Mouse (Mus musculus) lung, embryonic 14.5 days (tissue): ENCODE data around the gene Nt5c1b. TPM values are rescaled to one million over a fixed set of nuclear protein-coding genes. Genes with fewer than 3 reads are reported as not detected.

Experiments
- ATAC-seq: fragments of 200-750 bp; cut with Nextera tagmentation; 2 replicates; pipeline ENCODE4 v1.8.0; 2017; ENCODE audit warnings: mild to moderate bottlenecking, moderate TSS enrichment, moderate library complexity; ENCODE audit not compliant: insufficient read depth
- DNase-seq: peaks from one replicate; pipeline ENCODE4 v3.0.0-alpha.2; 2015
- H3K27ac ChIP-seq: fragments of 300-500 bp; sonication (generic); 2 replicates; pipeline ENCODE4 v1.5.1; 2014; ENCODE audit warnings: low read depth, mild to moderate bottlenecking, moderate library complexity
- H3K27me3 ChIP-seq: fragments of 300-500 bp; sonication (generic); 2 replicates; pipeline ENCODE4 v1.6.1; 2014; ENCODE audit warnings: low read length, control low read depth; ENCODE audit not compliant: insufficient read depth
- H3K36me3 ChIP-seq: fragments of 300-500 bp; sonication (generic); 2 replicates; pipeline ENCODE4 v1.6.1; 2014; ENCODE audit warnings: control low read depth; ENCODE audit not compliant: insufficient read depth
- H3K4me1 ChIP-seq: fragments of 300-500 bp; sonication (generic); 2 replicates; pipeline ENCODE4 v1.6.1; 2014; ENCODE audit warnings: antibody characterized with exemption, control low read depth; ENCODE audit not compliant: insufficient read depth
- H3K4me2 ChIP-seq: fragments of 300-500 bp; sonication (generic); 2 replicates; pipeline ENCODE4 v1.6.1; 2014; ENCODE audit warnings: mild to moderate bottlenecking
- H3K4me3 ChIP-seq: fragments of 300-500 bp; sonication (generic); 2 replicates; pipeline ENCODE4 v1.5.1; 2014; ENCODE audit warnings: low read depth, low read length
- H3K9ac ChIP-seq: fragments of 300-500 bp; sonication (generic); 2 replicates; pipeline ENCODE4 v1.6.1; 2014
- H3K9me3 ChIP-seq: fragments of 300-500 bp; sonication (generic); 2 replicates; pipeline ENCODE4 v1.6.1; 2016; ENCODE audit warnings: low read depth, low read length, control low read depth
- CTCF ChIP-seq: IDR thresholded peaks from 2 replicates; pipeline ENCODE4 v1.5.1; 2016; ENCODE audit warnings: antibody characterized with exemption, low read depth
- WGBS: fragments of 180-500 bp; shearing (Covaris S2); extraction: QIAGEN DNeasy Blood & Tissue Kit; methylation state at CpG from one replicate; pipeline ENCODE4 v1.1.7; 2014; 5-methylcytosine and 5-hydroxymethylcytosine counted together
- polyA plus RNA-seq: library from polyadenylated mRNA; unstranded; fragments of >200 nt; fragmentation: Nextera tagmentation; extraction: Ambion mirVana; gene quantifications from 2 replicates; pipeline ENCODE4 v1.2.1, GENCODE M21; 2014

Nt5c1b gene
- polyA plus RNA-seq = 0.13 TPM in 1 of 2 replicates, not detected in the other

- no peaks in the 10 kb centered on the region for H3K9me3 ChIP-seq
- no peak for DNase-seq
- H3K27me3 ChIP-seq = no peaks in the 10 kb centered on the region
- 78% methylated on average over 3 of the region's 3 CpGs for WGBS
- ATAC-seq = no peak
- no peaks in the 10 kb centered on the region for H3K36me3 ChIP-seq
- no peak within 1 kb of the TSS for H3K27ac ChIP-seq
- TF ChIP-seq CTCF = no peak
- no peak within 1 kb of the TSS for H3K4me2 ChIP-seq
- H3K4me3 ChIP-seq = no peak within 1 kb of the TSS
- H3K9ac ChIP-seq = no peak within 1 kb of the TSS
- H3K4me1 ChIP-seq = no peaks in the 10 kb centered on the region
Observed at GRCm38 (mm10) chr12:10369673-10370072, at the start of gene Nt5c1b. Gene Nt5c1b, plus strand, starts transcription at chr12:10369973.

- H3K27ac ChIP-seq = no peak overlapping the region
- H3K4me3 ChIP-seq = no peak overlapping the region
- ATAC-seq (no peak), DNase-seq (peak; percentile 49)
- H3K36me3 ChIP-seq = no peaks in the 10 kb centered on the region
- whole genome bisulfite sequencing = 37% methylated on average over 10 of the region's 10 CpGs
- TF ChIP-seq CTCF = no peak
- H3K27me3 ChIP-seq = no peaks in the 10 kb centered on the region
- no peaks in the 10 kb centered on the region for H3K9me3 ChIP-seq
- no peaks in the 10 kb centered on the region for H3K4me1 ChIP-seq
- H3K9ac ChIP-seq = no peak overlapping the region
- 0 out of 2 replicates have a peak overlapping the region, but pooled peaks have one; percentile 12 for H3K4me2 ChIP-seq
Observed at GRCm38 (mm10) chr12:10327651-10328050, 42.1 kb upstream of the Nt5c1b start.

DNA sequence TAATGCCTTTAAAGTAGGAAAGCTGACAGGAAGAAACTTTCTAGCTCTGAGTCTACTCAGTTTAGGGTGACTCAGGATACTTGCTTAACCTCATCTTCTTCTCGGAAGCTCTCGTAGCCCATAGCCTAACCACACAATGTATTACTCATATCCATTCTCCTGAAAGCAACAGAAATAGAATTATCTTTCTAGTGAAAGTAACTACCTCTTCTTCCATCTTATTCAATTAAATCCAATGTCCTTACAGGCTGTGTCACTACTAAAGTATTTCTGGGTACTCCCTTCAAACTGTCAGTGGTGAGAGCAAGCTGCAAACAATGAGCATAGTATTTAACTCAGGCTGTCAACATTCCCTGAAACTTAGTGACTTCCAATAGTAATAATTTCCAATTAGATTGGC lies 40.3 kb upstream of the Nt5c1b start:
- Histone ChIP-seq H3K27me3 (no peaks in the 10 kb centered on the region), H3K9ac (no peak overlapping the region), H3K27ac (no peak overlapping the region), H3K4me2 (no peak overlapping the region), H3K9me3 (no peaks in the 10 kb centered on the region), H3K4me1 (no peaks in the 10 kb centered on the region), H3K36me3 (no peaks in the 10 kb centered on the region), H3K4me3 (no peak overlapping the region)
- no peak for ATAC-seq
- TF ChIP-seq CTCF = no peak
- DNase-seq = no peak
- 96% methylated on average over 2 of the region's 2 CpGs for WGBS

DNA sequence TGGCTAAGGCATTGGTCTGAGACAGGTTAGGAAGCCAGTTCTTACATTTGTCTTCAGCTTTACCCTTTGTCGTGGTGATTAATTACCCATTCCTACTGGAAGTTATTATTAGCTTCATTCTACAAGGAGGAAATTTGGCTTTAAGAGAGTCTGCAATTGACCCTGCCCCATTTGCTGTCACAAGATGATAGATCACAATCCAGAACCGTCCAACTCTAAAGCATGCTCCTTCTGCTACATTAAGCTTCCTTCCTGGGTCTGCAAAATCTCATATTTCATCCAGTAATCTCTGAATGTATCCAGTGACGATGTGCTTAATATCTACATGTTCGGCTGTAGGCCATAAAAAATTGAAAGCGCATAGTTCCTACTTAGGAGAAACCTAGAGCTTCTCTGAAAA lies 29.2 kb upstream of the Nt5c1b start:
- Histone ChIP-seq H3K9ac (no peak overlapping the region), H3K27ac (no peak overlapping the region), H3K4me2 (no peak overlapping the region), H3K9me3 (no peaks in the 10 kb centered on the region), H3K4me1 (no peaks in the 10 kb centered on the region), H3K4me3 (no peak overlapping the region), H3K27me3 (no peaks in the 10 kb centered on the region), H3K36me3 (no peaks in the 10 kb centered on the region)
- WGBS = 40% methylated on average over 5 of the region's 5 CpGs
- DNase-seq (peak; percentile 13), ATAC-seq (no peak)
- no peak for TF ChIP-seq CTCF

- DNase-seq (peak; percentile 3), ATAC-seq (no peak)
- Histone ChIP-seq H3K4me3 (no peak overlapping the region), H3K9me3 (no peaks in the 10 kb centered on the region), H3K27me3 (no peaks in the 10 kb centered on the region), H3K9ac (no peak overlapping the region), H3K4me1 (no peaks in the 10 kb centered on the region), H3K27ac (no peak overlapping the region), H3K36me3 (no peaks in the 10 kb centered on the region), H3K4me2 (no peak overlapping the region)
- TF ChIP-seq CTCF = no peak
- 53% methylated on average over 3 of the region's 3 CpGs for WGBS
Observed at GRCm38 (mm10) chr12:10350706-10351105, 19.1 kb upstream of the Nt5c1b start.

DNA sequence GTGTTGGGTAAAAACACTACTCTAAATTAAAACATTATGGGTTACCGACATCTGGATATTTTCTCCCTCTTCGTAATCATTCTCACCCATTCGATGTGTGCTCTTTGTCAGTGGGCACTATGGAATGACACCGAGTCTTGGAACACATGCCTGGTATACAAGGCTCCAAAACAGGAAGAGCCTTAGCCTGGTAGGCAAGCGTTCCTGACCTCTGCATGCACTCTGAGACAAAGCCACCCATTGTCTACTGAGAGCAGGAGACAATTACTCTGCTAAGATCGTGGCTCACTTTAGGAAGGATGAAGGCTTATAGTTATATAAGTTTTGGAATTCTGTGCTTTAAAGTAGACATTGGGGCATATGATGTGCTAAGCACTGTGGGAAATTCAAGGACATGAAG lies 12.0 kb upstream of the Nt5c1b start:
- Histone ChIP-seq H3K9me3 (no peaks in the 10 kb centered on the region), H3K4me1 (no peaks in the 10 kb centered on the region), H3K9ac (no peak overlapping the region), H3K4me2 (no peak overlapping the region), H3K27me3 (no peaks in the 10 kb centered on the region), H3K4me3 (no peak overlapping the region), H3K36me3 (no peaks in the 10 kb centered on the region), H3K27ac (no peak overlapping the region)
- no peak for TF ChIP-seq CTCF
- 56% methylated on average over 6 of the region's 6 CpGs for WGBS
- ATAC-seq (no peak), DNase-seq (peak; percentile 4)

DNA sequence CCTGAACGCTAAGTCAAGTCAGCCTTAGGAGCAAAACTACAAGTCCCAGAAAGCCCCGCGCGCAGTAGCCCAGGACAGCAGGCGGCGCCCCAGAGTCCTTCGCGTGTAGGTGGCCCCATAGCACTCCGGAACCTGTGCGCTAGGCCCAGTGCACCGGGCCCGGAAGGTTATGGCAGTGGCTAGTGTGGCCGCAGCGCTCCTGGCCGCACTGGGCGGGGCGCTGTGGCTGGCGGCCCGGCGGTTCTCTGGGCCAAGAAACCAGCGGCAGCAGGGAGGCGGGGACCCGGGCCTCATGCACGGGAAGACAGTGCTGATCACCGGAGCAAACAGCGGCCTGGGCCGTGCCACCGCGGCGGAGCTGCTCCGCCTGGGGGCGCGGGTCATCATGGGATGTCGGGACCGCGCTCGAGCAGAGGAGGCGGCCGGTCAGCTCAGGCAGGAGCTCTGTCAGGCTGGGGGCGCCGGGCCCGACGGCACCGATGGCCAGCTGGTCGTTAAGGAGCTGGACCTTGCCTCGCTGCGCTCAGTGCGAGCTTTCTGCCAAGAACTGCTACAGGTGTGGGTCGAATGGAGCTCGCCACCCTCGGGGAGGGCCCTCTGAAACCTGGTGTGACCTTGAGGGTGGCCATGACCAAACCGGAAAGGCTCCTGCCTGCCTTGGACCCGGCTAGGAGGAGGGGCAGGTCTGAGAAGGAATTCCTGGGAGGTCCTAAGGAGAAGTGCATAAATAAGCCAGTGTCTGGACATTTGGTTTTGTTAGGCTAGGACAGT lies 21.1 kb downstream of the Nt5c1b start, which contains the start of gene Rdh14:
Gene Rdh14, plus strand, starts transcription at position 102 of the 771 bp plus-strand sequence.
- ATAC-seq = peak; percentile 99
- Histone ChIP-seq H3K27me3 (no peaks in the 10 kb centered on the region), H3K9ac (peak within 1 kb of the TSS; percentile 93), H3K9me3 (no peaks in the 10 kb centered on the region), H3K4me2 (peak within 1 kb of the TSS; percentile 74), H3K36me3 (peaks cover 4% of the 10 kb centered on the region; the same call in 1 of the 2 replicates), H3K27ac (peak within 1 kb of the TSS; percentile 95), H3K4me3 (peak within 1 kb of the TSS; percentile 75), H3K4me1 (0 out of 2 replicates have a peak, but pooled peaks cover 5% of the 10 kb centered on the region)
- WGBS = under 1% methylated on average over 53 of the region's 53 CpGs
- TF ChIP-seq CTCF = peak; percentile 73
- peak; percentile 97 for DNase-seq
